Mouse (Mus musculus) heart, postnatal 0 days (tissue): ENCODE data around the gene Nfkb1.

ENCODE experiments used
- CTCF ChIP-seq: IDR thresholded peaks from 2 replicates; pipeline ENCODE4 v1.5.1; 2016; ENCODE audit warnings: antibody characterized with exemption, control low read depth, low read depth
- EP300 ChIP-seq: IDR thresholded peaks from 2 replicates; pipeline ENCODE4 v1.6.1; 2016; ENCODE audit warnings: antibody characterized with exemption, low read depth

GRCm38 (mm10) chr3:135719969-135720368 is 28.6 kb upstream of the Nfkb1 start:
- no peak for TF ChIP-seq EP300
- no peak for TF ChIP-seq CTCF
